Mouse (Mus musculus): ENCODE data around the gene Tctn1. TPM values are rescaled to one million over a fixed set of nuclear protein-coding genes. Genes with fewer than 3 reads are reported as not detected.

The Tctn1 gene
- polyA plus RNA-seq, 1 experiment from 2014 or later, result 2.7 TPM

DNA sequence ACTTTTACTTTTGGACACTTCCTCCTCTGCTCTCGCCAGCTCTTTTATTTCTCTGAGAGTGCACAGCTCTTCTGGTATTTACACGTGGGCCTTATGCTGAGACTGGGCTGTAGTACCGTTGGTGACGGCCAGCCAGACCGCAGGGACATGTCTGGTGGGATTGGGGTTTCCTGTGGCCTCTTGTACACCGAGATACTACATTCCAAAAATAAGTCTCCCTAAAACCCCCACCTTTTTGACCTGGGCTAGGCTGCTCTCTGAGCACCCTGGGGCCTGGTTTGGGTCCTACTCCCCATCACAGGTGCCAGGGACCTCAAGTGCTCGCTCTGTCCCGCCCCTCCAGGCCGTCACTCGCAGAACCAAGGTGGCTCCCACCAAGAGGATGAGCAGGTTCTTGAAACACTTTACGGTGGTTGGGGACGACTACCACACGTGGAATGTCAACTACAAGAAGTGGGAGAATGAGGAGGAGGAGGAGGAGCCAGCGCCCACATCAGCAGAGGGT lies 31.1 kb downstream of the Tctn1 start:
- H3K27ac ChIP-seq (ENCODE audit: poor library complexity, severe bottlenecking), result no peak overlapping the region
- no peak overlapping the region for H3K9ac ChIP-seq
- no peak overlapping the region for H3K4me3 ChIP-seq
- no peak for ATAC-seq (ENCODE audit: insufficient number of reproducible peaks, low FRiP score)
- no peaks in the 10 kb centered on the region for H3K27me3 ChIP-seq (replicated peaks)
- no peaks in the 10 kb centered on the region for H3K36me3 ChIP-seq
- H3K4me2 ChIP-seq, result no peak overlapping the region
- H3K9me3 ChIP-seq (replicated peaks), result 0 out of 2 replicates have a peak, but pooled peaks cover 3% of the 10 kb centered on the region
- 77% methylated on average over 14 of the region's 14 CpGs for WGBS
- H3K4me1 ChIP-seq (replicated peaks), result 0 out of 2 replicates have a peak, but pooled peaks cover 4% of the 10 kb centered on the region

DNA sequence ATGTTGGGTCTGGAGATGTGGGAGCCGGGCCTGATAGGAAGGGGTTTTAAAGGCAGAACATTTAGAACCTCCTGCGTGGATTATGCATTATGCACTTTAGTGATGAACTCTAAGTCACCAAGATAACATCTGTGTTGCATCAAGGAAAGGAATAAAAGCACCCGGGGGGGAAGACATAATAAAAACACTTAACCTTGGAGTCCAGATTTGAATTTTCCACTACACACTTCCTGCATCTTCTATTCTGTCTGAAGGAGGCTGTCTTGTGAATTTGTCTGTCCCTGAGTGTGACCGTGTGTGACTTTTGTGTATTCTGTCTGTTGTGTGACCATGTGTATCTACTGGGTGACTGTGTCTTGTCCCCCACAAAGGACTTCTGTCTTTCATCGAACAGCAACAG lies 32.3 kb downstream of the Tctn1 start:
- no peaks in the 10 kb centered on the region for H3K27me3 ChIP-seq (replicated peaks)
- no peaks in the 10 kb centered on the region for H3K36me3 ChIP-seq
- 66% methylated on average over 5 of the region's 5 CpGs for WGBS
- H3K4me3 ChIP-seq, result no peak overlapping the region
- no peak overlapping the region for H3K27ac ChIP-seq (ENCODE audit: poor library complexity, severe bottlenecking)
- no peak for ATAC-seq (ENCODE audit: insufficient number of reproducible peaks, low FRiP score)
- 0 out of 2 replicates have a peak, but pooled peaks cover 9% of the 10 kb centered on the region for H3K9me3 ChIP-seq (replicated peaks)
- H3K9ac ChIP-seq, result no peak overlapping the region
- 0 out of 2 replicates have a peak, but pooled peaks cover 4% of the 10 kb centered on the region for H3K4me1 ChIP-seq (replicated peaks)
- no peak overlapping the region for H3K4me2 ChIP-seq

DNA sequence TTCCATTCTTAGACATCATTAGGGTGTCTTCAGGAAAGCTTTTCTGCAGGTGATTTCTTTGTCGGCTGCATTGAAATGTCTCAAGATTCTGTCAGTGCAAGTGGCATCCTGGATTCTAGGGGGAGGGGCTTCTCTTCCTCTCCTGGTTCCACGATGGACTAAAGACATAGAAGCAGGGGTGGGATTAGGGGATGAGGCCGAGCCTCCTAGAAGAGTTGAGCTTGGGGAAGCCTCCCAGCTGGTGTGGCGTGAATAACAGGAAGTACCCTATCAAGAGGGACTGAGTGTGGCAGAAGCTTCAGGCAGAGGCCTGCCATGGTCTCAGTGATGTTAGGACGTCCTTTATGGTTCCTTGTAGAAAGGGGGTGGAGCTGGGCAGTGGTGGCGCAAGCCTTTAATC lies 32.8 kb downstream of the Tctn1 start:
- 58% methylated on average over 6 of the region's 6 CpGs for WGBS
- Histone ChIP-seq H3K9ac (no peak overlapping the region), H3K27me3 (replicated peaks) (no peaks in the 10 kb centered on the region), H3K4me1 (replicated peaks) (0 out of 2 replicates have a peak, but pooled peaks cover 4% of the 10 kb centered on the region), H3K36me3 (no peaks in the 10 kb centered on the region), H3K4me2 (no peak overlapping the region), H3K9me3 (replicated peaks) (0 out of 2 replicates have a peak, but pooled peaks cover 9% of the 10 kb centered on the region), H3K4me3 (no peak overlapping the region), H3K27ac (ENCODE audit: poor library complexity, severe bottlenecking) (no peak overlapping the region)
- ATAC-seq (ENCODE audit: insufficient number of reproducible peaks, low FRiP score), result no peak

DNA sequence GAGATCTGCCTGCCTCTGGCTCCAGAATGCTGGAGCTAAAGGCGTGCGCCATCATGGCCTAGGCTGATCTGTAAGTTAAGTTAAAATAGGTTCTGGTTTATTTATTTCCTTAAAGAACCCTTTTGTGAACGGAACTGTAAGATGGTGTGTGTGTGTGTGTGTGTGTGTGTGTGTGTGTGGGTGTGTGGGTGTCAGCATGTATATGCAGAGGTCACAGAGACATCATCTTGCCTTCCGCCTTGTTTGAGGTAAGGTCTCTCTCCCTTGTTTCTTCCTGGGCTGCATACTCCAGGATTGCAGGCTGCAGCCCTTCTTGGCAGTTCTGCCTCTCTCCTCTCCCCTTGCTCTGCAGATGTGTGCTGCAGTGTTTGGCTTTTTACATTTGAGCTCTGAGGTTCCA lies 33.4 kb downstream of the Tctn1 start:
- H3K27ac ChIP-seq (ENCODE audit: poor library complexity, severe bottlenecking), result no peak overlapping the region
- no peaks in the 10 kb centered on the region for H3K27me3 ChIP-seq (replicated peaks)
- 87% methylated on average over 4 of the region's 4 CpGs for WGBS
- H3K4me3 ChIP-seq, result no peak overlapping the region
- no peak for ATAC-seq (ENCODE audit: insufficient number of reproducible peaks, low FRiP score)
- no peaks in the 10 kb centered on the region for H3K36me3 ChIP-seq
- H3K9me3 ChIP-seq (replicated peaks), result 0 out of 2 replicates have a peak, but pooled peaks cover 9% of the 10 kb centered on the region
- no peak overlapping the region for H3K4me2 ChIP-seq
- no peak overlapping the region for H3K9ac ChIP-seq
- H3K4me1 ChIP-seq (replicated peaks), result 0 out of 2 replicates have a peak, but pooled peaks cover 4% of the 10 kb centered on the region

DNA sequence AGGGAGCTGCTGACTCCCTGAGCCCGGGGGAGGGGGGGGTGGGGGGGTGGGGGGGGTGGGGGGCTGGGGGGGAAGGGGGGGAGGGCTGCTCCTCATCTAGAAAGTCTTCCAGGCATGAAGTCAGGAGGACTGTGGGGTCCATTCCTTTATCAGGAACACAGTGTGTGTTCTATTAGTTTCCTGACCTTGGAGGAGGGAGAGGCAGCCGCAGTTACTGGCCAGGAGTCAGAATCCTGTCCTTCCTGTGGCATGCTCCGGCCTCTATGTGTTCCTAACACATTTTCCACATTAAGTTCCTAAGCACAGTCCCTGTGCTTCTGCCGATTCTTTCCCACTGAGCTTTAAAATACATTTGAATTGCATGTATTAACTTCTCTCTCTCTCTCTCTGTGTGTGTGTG lies 35.5 kb downstream of the Tctn1 start:
- Histone ChIP-seq H3K9ac (no peak overlapping the region), H3K9me3 (replicated peaks) (0 out of 2 replicates have a peak, but pooled peaks cover 9% of the 10 kb centered on the region), H3K27ac (ENCODE audit: poor library complexity, severe bottlenecking) (no peak overlapping the region), H3K4me3 (no peak overlapping the region), H3K27me3 (replicated peaks) (no peaks in the 10 kb centered on the region), H3K4me1 (replicated peaks) (peaks cover 10% of the 10 kb centered on the region; the same call in 1 of the 2 replicates), H3K4me2 (no peak overlapping the region), H3K36me3 (no peaks in the 10 kb centered on the region)
- WGBS, result 56% methylated on average over 3 of the region's 4 CpGs
- ATAC-seq (ENCODE audit: insufficient number of reproducible peaks, low FRiP score), result no peak

DNA sequence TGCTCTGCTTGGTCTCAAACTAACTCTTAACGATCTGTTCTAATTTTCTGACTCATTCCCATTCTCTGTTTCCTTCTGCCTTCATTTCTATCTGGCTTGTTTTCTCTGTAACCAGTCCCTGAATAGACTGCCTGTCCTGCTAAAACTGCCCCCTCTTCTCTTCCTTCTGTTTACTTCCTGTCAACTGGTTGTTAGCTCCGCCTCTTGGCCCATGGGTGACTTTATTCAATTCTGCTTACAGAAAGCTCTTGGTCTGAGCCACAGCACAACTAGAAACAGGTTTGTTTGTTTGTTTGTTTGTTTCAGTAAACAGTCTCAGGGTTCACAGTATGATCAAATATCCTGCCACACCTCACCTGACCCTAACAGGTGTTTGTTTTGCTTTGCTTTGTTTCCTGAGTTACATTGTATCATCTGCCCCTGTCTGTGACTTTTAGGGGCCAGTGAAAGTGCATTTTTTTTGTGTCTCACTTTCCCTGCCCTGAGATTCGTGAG lies 35.9 kb downstream of the Tctn1 start:
- H3K9me3 ChIP-seq (replicated peaks), result 0 out of 2 replicates have a peak, but pooled peaks cover 9% of the 10 kb centered on the region
- H3K36me3 ChIP-seq, result no peaks in the 10 kb centered on the region
- H3K27me3 ChIP-seq (replicated peaks), result no peaks in the 10 kb centered on the region
- ATAC-seq (ENCODE audit: insufficient number of reproducible peaks, low FRiP score), result no peak
- H3K4me1 ChIP-seq (replicated peaks), result peaks cover 9% of the 10 kb centered on the region; the same call in 1 of the 2 replicates
- H3K4me2 ChIP-seq, result no peak overlapping the region
- no peak overlapping the region for H3K9ac ChIP-seq
- WGBS, result 68% methylated on average over 3 of the region's 3 CpGs
- no peak overlapping the region for H3K27ac ChIP-seq (ENCODE audit: poor library complexity, severe bottlenecking)
- H3K4me3 ChIP-seq, result no peak overlapping the region

DNA sequence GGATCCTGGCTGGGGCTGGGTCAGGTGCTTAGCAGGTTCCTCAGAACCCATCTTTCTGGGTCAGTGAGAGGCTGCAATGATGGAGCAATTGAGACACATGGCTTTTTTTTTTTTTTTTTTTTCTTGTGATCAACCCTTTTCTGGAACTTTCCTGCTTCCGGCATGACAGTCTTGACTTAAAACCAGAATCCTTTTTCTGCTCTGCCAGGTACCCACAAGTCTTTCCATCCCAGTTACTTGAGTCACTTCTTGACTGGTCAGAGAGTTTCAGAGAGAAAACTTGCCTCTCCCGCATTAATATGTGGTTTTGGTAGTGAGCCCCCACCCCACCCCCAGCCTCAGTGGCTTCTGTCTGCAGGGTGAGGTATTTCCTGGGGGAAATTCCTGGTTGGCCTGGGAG lies 40.0 kb downstream of the Tctn1 start:
- no peak overlapping the region for H3K9ac ChIP-seq
- H3K4me2 ChIP-seq, result no peak overlapping the region
- no peak overlapping the region for H3K27ac ChIP-seq (ENCODE audit: poor library complexity, severe bottlenecking)
- no peak for ATAC-seq (ENCODE audit: insufficient number of reproducible peaks, low FRiP score)
- H3K36me3 ChIP-seq, result no peaks in the 10 kb centered on the region
- 0 out of 2 replicates have a peak, but pooled peaks cover 9% of the 10 kb centered on the region for H3K9me3 ChIP-seq (replicated peaks)
- 92% methylated on average over 2 of the region's 2 CpGs for WGBS
- no peaks in the 10 kb centered on the region for H3K27me3 ChIP-seq (replicated peaks)
- no peak overlapping the region for H3K4me3 ChIP-seq
- H3K4me1 ChIP-seq (replicated peaks), result peaks cover 19% of the 10 kb centered on the region

DNA sequence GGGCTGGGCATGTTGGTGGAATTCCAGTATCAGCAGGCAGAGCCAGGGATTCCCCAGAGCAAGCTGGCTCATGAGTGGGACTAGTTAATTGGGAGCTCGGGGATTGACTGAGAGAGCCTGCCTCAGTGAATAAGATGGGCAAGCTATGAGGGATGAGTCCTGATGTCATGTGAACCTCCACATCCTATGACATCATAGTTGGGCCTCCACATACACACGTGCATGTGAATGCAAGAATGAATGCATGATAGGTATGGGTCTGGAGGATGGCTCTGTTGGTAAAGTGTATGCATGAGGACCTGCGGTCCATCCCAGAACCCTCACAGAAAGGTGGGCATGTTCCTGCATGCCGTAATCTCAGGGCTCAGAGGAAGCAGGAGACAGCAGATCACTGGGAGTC lies 43.2 kb downstream of the Tctn1 start:
- no peak overlapping the region for H3K9ac ChIP-seq
- H3K27ac ChIP-seq (ENCODE audit: poor library complexity, severe bottlenecking), result no peak overlapping the region
- H3K4me2 ChIP-seq, result no peak overlapping the region
- ATAC-seq (ENCODE audit: insufficient number of reproducible peaks, low FRiP score), result no peak
- 85% methylated on average over 4 of the region's 4 CpGs for WGBS
- H3K27me3 ChIP-seq (replicated peaks), result no peaks in the 10 kb centered on the region
- peaks cover 19% of the 10 kb centered on the region for H3K4me1 ChIP-seq (replicated peaks)
- no peaks in the 10 kb centered on the region for H3K9me3 ChIP-seq (replicated peaks)
- no peaks in the 10 kb centered on the region for H3K36me3 ChIP-seq
- H3K4me3 ChIP-seq, result no peak overlapping the region

DNA sequence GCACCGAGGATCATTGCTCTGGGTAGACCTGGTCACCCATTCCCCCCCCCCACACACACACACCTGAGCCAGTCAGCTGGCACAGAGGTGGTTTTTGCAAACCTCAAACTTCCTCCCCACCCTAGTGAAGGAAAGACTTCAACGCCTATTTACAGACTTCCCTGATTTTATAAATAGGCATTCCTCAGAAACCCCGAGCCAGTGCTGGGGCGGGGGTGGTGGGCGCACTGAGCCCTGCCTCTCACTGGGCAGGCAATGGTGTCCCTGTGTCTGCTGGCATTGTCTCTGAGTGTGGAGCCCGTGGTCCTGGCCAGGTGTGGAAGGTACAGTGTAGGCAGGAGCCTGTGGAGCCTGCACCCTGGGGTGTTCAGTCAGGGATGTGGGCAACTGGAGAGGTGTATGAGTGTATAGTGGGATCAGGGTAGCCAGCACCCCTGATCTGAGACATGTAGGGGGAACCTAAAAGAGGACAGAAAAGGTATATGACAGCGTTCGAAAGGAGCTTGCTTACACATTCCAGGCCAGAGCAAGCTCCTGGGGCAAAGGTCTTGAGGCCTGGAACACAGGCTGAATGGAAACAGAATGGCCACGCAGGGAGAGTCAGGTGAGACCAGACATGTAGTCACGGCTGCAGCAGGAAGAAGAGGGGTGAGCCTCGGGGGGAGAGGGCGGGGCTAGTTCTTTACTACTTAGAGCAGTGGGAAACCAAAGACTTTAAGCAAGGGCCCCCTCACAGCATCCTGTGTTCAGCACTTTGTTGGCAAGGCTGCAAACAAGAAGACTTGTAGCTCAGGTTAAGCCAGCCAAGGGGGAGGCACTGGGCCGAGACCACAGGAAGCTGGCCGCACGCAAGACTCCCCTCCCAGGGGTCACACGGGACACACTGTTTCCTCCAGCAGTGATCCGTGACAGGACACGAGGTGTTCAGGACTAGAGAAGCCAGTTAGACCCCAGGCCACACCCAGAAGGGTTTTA lies 44.3 kb downstream of the Tctn1 start:
- Histone ChIP-seq H3K27ac (ENCODE audit: poor library complexity, severe bottlenecking) (no peak overlapping the region), H3K36me3 (no peaks in the 10 kb centered on the region), H3K4me3 (no peak overlapping the region), H3K4me2 (no peak overlapping the region), H3K27me3 (replicated peaks) (no peaks in the 10 kb centered on the region), H3K9ac (no peak overlapping the region), H3K4me1 (replicated peaks) (peaks cover 12% of the 10 kb centered on the region; the same call in 1 of the 2 replicates), H3K9me3 (replicated peaks) (no peaks in the 10 kb centered on the region)
- WGBS, result 61% methylated on average over 18 of the region's 18 CpGs
- 0 out of 2 replicates have a peak, but pooled peaks have one; percentile 33 for ATAC-seq (ENCODE audit: insufficient number of reproducible peaks, low FRiP score)

DNA sequence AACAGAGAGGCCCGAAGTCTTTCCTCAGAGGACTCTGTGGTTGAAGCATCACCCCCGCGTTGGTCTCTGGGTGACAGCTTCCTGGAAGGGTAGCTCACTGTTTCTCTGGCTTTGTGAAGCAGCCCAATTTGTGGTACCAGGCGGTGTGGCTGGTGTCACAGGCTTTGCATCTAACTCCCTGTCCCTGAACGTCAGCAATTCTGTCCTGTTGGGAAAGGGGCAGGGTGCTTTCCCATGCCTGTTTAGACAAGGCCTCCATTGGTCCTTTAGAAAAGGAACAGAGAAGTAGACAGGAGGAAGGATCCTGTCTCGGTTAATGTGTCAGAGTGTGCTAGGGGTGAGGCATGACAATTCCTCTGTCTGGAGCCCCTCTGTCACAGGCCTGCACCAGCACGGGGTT lies 45.3 kb downstream of the Tctn1 start:
- 73% methylated on average over 7 of the region's 7 CpGs for WGBS
- Histone ChIP-seq H3K9me3 (replicated peaks) (no peaks in the 10 kb centered on the region), H3K4me3 (no peak overlapping the region)

More for the DNA sequence above, 45.3 kb downstream of the Tctn1 start:
- no peak overlapping the region for H3K9ac ChIP-seq
- H3K27me3 ChIP-seq (replicated peaks), result no peaks in the 10 kb centered on the region
- H3K4me2 ChIP-seq, result no peak overlapping the region
- no peak for ATAC-seq (ENCODE audit: insufficient number of reproducible peaks, low FRiP score)
- H3K27ac ChIP-seq (ENCODE audit: poor library complexity, severe bottlenecking), result no peak overlapping the region
- no peaks in the 10 kb centered on the region for H3K36me3 ChIP-seq
- peaks cover 12% of the 10 kb centered on the region; the same call in 1 of the 2 replicates for H3K4me1 ChIP-seq (replicated peaks)

Measured in heart, embryonic 12.5 days (tissue).